Mouse (Mus musculus) lung, embryonic 16.5 days (tissue): ENCODE data around the gene Ascc3. TPM values are rescaled to one million over a fixed set of nuclear protein-coding genes. Genes with fewer than 3 reads are reported as not detected.
A peak's percentile ranks its signal among the peaks of the same experiment; 100 is the strongest.

Experiments used
- ATAC-seq: fragments of 200-750 bp; cut with Nextera tagmentation; 2 replicates; pipeline ENCODE4 v1.8.0; 2017; ENCODE audit warnings: low read depth, mild to moderate bottlenecking, moderate library complexity
- H3K27ac ChIP-seq: fragments of 300-500 bp; sonication (generic); 2 replicates; pipeline ENCODE4 v1.5.1; 2014; ENCODE audit warnings: mild to moderate bottlenecking, control low read depth, low read length
- H3K27me3 ChIP-seq: fragments of 300-500 bp; sonication (generic); 2 replicates; pipeline ENCODE4 v1.6.1; 2014; ENCODE audit warnings: low read depth, low read length, mixed read lengths; ENCODE audit not compliant: control insufficient read depth, insufficient read depth
- H3K36me3 ChIP-seq: fragments of 300-500 bp; sonication (generic); 2 replicates; pipeline ENCODE4 v1.6.1; 2014; ENCODE audit warnings: low read length; ENCODE audit not compliant: control insufficient read depth, insufficient read depth
- H3K4me1 ChIP-seq: fragments of 300-500 bp; sonication (generic); replicated peaks from 2 replicates; pipeline ENCODE4 v1.6.1; 2014; ENCODE audit warnings: low read length, mixed read lengths; ENCODE audit not compliant: control insufficient read depth, insufficient read depth
- H3K4me2 ChIP-seq: fragments of 300-500 bp; sonication (generic); 2 replicates; pipeline ENCODE4 v1.6.1; 2014; ENCODE audit warnings: low read depth, low read length, control low read depth
- H3K4me3 ChIP-seq: fragments of 300-500 bp; sonication (generic); 2 replicates; pipeline ENCODE4 v1.5.1; 2014; ENCODE audit warnings: mild to moderate bottlenecking, low read length, control low read depth
- H3K9ac ChIP-seq: fragments of 300-500 bp; sonication (generic); 2 replicates; pipeline ENCODE4 v1.6.1; 2014; ENCODE audit warnings: low read length, control low read depth
- H3K9me3 ChIP-seq: fragments of 300-500 bp; sonication (generic); 2 replicates; pipeline ENCODE4 v1.6.1; 2016; ENCODE audit warnings: low read length; ENCODE audit not compliant: control insufficient read depth
- WGBS: fragments of 180-500 bp; shearing (Covaris S2); extraction: QIAGEN DNeasy Blood & Tissue Kit; methylation state at CpG from one replicate; pipeline ENCODE4 v1.1.7; 2014; 5-methylcytosine and 5-hydroxymethylcytosine counted together
- polyA plus RNA-seq: library from polyadenylated mRNA; unstranded; fragments of >200 nt; fragmentation: Nextera tagmentation; extraction: Ambion mirVana; gene quantifications from 2 replicates; pipeline ENCODE4 v1.2.1, GENCODE M21; 2015

Ascc3 gene
- polyA plus RNA-seq, 1 experiment from 2014 or later = 20.1 TPM

GRCm38 (mm10) chr10:50882366-50882765, 289.9 kb downstream of the Ascc3 start:
- no peak overlapping the region for H3K9ac ChIP-seq
- no peak overlapping the region for H3K4me3 ChIP-seq
- H3K9me3 ChIP-seq = no peaks in the 10 kb centered on the region
- H3K27ac ChIP-seq = no peak overlapping the region
- no peak for ATAC-seq
- H3K36me3 ChIP-seq = no peaks in the 10 kb centered on the region
- WGBS = 78% methylated on average over 2 of the region's 2 CpGs
- no peaks in the 10 kb centered on the region for H3K4me1 ChIP-seq
- H3K4me2 ChIP-seq = no peak overlapping the region
- no peaks in the 10 kb centered on the region for H3K27me3 ChIP-seq

GRCm38 (mm10) chr10:50886305-50886704, 293.8 kb downstream of the Ascc3 start:
- no peak for ATAC-seq
- Histone ChIP-seq H3K9ac (no peak overlapping the region), H3K27me3 (peaks cover 17% of the 10 kb centered on the region), H3K4me2 (no peak overlapping the region), H3K9me3 (no peaks in the 10 kb centered on the region), H3K4me3 (no peak overlapping the region), H3K4me1 (no peaks in the 10 kb centered on the region), H3K36me3 (no peaks in the 10 kb centered on the region), H3K27ac (no peak overlapping the region)
- 52% methylated on average over 4 of the region's 4 CpGs for WGBS

GRCm38 (mm10) chr10:50890621-50891020, 298.2 kb downstream of the Ascc3 start:
- Histone ChIP-seq H3K4me1 (peaks cover 17% of the 10 kb centered on the region), H3K27ac (no peak overlapping the region), H3K9ac (no peak overlapping the region), H3K4me2 (no peak overlapping the region), H3K36me3 (no peaks in the 10 kb centered on the region), H3K9me3 (no peaks in the 10 kb centered on the region), H3K27me3 (peaks cover 58% of the 10 kb centered on the region), H3K4me3 (no peak overlapping the region)
- WGBS = 15% methylated on average over 6 of the region's 6 CpGs
- no peak for ATAC-seq

- 0 out of 2 replicates have a peak, but pooled peaks have one; percentile 32 for ATAC-seq
- Histone ChIP-seq H3K27me3 (peaks cover 70% of the 10 kb centered on the region), H3K4me3 (no peak overlapping the region), H3K9me3 (no peaks in the 10 kb centered on the region), H3K27ac (no peak overlapping the region), H3K36me3 (no peaks in the 10 kb centered on the region), H3K9ac (no peak overlapping the region), H3K4me1 (peaks cover 17% of the 10 kb centered on the region), H3K4me2 (no peak overlapping the region)
- WGBS = under 1% methylated on average over 26 of the region's 26 CpGs
Observed at GRCm38 (mm10) chr10:50891876-50892711, 299.6 kb downstream of the Ascc3 start.

- Histone ChIP-seq H3K4me2 (no peak overlapping the region), H3K36me3 (no peaks in the 10 kb centered on the region), H3K9ac (no peak overlapping the region), H3K27me3 (peaks cover 76% of the 10 kb centered on the region), H3K4me3 (no peak overlapping the region), H3K9me3 (no peaks in the 10 kb centered on the region), H3K4me1 (peaks cover 17% of the 10 kb centered on the region), H3K27ac (no peak overlapping the region)
- ATAC-seq = no peak
- 3% methylated on average over 15 of the region's 15 CpGs for WGBS
Observed at GRCm38 (mm10) chr10:50892751-50893320, 300.4 kb downstream of the Ascc3 start.

- H3K36me3 ChIP-seq = no peaks in the 10 kb centered on the region
- no peaks in the 10 kb centered on the region for H3K9me3 ChIP-seq
- H3K4me3 ChIP-seq = no peak overlapping the region
- no peak overlapping the region for H3K4me2 ChIP-seq
- H3K9ac ChIP-seq = no peak overlapping the region
- WGBS = 6% methylated on average over 10 of the region's 10 CpGs
- H3K27ac ChIP-seq = no peak overlapping the region
- peaks cover 17% of the 10 kb centered on the region for H3K4me1 ChIP-seq
- no peak for ATAC-seq
- H3K27me3 ChIP-seq = peaks cover 81% of the 10 kb centered on the region
Observed at GRCm38 (mm10) chr10:50893546-50893945, 301.1 kb downstream of the Ascc3 start.

GRCm38 (mm10) chr10:50894170-50894991, 301.9 kb downstream of the Ascc3 start, which contains the start of gene Sim1:
TSS of gene Sim1 (plus strand) at chr10:50894754.
- ATAC-seq = peak; percentile 93
- H3K4me3 ChIP-seq = peak within 1 kb of the TSS; percentile 57
- no peaks in the 10 kb centered on the region for H3K36me3 ChIP-seq
- H3K27me3 ChIP-seq = peaks cover 86% of the 10 kb centered on the region
- H3K4me1 ChIP-seq = peaks cover 17% of the 10 kb centered on the region
- peak within 1 kb of the TSS; percentile 35; the same call in 1 of the 2 replicates for H3K9ac ChIP-seq
- no peak within 1 kb of the TSS for H3K27ac ChIP-seq
- H3K4me2 ChIP-seq = peak within 1 kb of the TSS; percentile 91
- no peaks in the 10 kb centered on the region for H3K9me3 ChIP-seq
- under 1% methylated on average over 62 of the region's 62 CpGs for WGBS

GRCm38 (mm10) chr10:50895091-50895790, 302.8 kb downstream of the Ascc3 start:
- Histone ChIP-seq H3K9me3 (no peaks in the 10 kb centered on the region), H3K27me3 (peaks cover 82% of the 10 kb centered on the region), H3K4me1 (peaks cover 17% of the 10 kb centered on the region), H3K9ac (no peak overlapping the region), H3K27ac (no peak overlapping the region), H3K36me3 (no peaks in the 10 kb centered on the region), H3K4me2 (peak overlapping the region; percentile 91), H3K4me3 (peak overlapping the region; percentile 57)
- WGBS = under 1% methylated on average over 44 of the region's 44 CpGs
- peak; percentile 34; the same call in 1 of the 2 replicates for ATAC-seq
